Mouse (Mus musculus): ENCODE measurements around the gene Med25. TPM values are rescaled to one million over a fixed set of nuclear protein-coding genes. Genes with fewer than 3 reads are reported as not detected.

Gene Med25
- polyA plus RNA-seq, 1 experiment from 2014 or later = 72.5 TPM

GRCm38 (mm10) chr7:44850789-44851624 is 41.5 kb downstream of the Med25 start:
- ATAC-seq (replicated peaks; ENCODE audit: low FRiP score) = no peak
- H3K27me3 ChIP-seq (replicated peaks; ENCODE audit: control insufficient read depth, insufficient read depth, low read length) = no peaks in the 10 kb centered on the region
- H3K9me3 ChIP-seq (ENCODE audit: control insufficient read depth, low read length) = no peaks in the 10 kb centered on the region
- H3K4me1 ChIP-seq (replicated peaks; ENCODE audit: control insufficient read depth, insufficient read depth, low read length) = peaks cover 39% of the 10 kb centered on the region
- H3K9ac ChIP-seq (ENCODE audit: low read depth, low read length) = peak overlapping the region; percentile 96
- H3K36me3 ChIP-seq (ENCODE audit: control insufficient read depth, insufficient read depth, low read length) = peaks cover 17% of the 10 kb centered on the region; the same call in 1 of the 2 replicates
- peak overlapping the region; percentile 89 for H3K4me3 ChIP-seq (ENCODE audit: low read depth, low read length)
- H3K4me2 ChIP-seq = peak overlapping the region; percentile 87
- H3K27ac ChIP-seq (ENCODE audit: low read depth, low read length) = peak overlapping the region; percentile 95
- WGBS = 66% methylated on average over 8 of the region's 8 CpGs
- DNase-seq (ENCODE audit: low spot score) = no peak

GRCm38 (mm10) chr7:44850146-44850545 is 42.4 kb downstream of the Med25 start:
- WGBS = 0% methylated on average over 33 of the region's 33 CpGs
- H3K4me3 ChIP-seq (ENCODE audit: low read depth, low read length) = peak overlapping the region; percentile 89

GRCm38 (mm10) chr7:44849416-44850111 is 42.9 kb downstream of the Med25 start:
- H3K4me2 ChIP-seq = peak overlapping the region; percentile 87
- peaks cover 27% of the 10 kb centered on the region for H3K4me1 ChIP-seq (replicated peaks; ENCODE audit: control insufficient read depth, insufficient read depth, low read length)
- H3K36me3 ChIP-seq (ENCODE audit: control insufficient read depth, insufficient read depth, low read length) = peaks cover 23% of the 10 kb centered on the region; the same call in 1 of the 2 replicates
- peak overlapping the region; percentile 95 for H3K27ac ChIP-seq (ENCODE audit: low read depth, low read length)
- under 1% methylated on average over 41 of the region's 41 CpGs for WGBS
- DNase-seq (ENCODE audit: low spot score) (peak; percentile 88), ATAC-seq (replicated peaks; ENCODE audit: low FRiP score) (peak; percentile 62)
- no peaks in the 10 kb centered on the region for H3K9me3 ChIP-seq (ENCODE audit: control insufficient read depth, low read length)
- peak overlapping the region; percentile 89 for H3K4me3 ChIP-seq (ENCODE audit: low read depth, low read length)
- no peaks in the 10 kb centered on the region for H3K27me3 ChIP-seq (replicated peaks; ENCODE audit: control insufficient read depth, insufficient read depth, low read length)
- H3K9ac ChIP-seq (ENCODE audit: low read depth, low read length) = peak overlapping the region; percentile 96

More at GRCm38 (mm10) chr7:44850146-44850545, 42.4 kb downstream of the Med25 start:
- no peaks in the 10 kb centered on the region for H3K27me3 ChIP-seq (replicated peaks; ENCODE audit: control insufficient read depth, insufficient read depth, low read length)
- ATAC-seq (replicated peaks; ENCODE audit: low FRiP score) (peak; percentile 50), DNase-seq (ENCODE audit: low spot score) (peak; percentile 85)
- peak overlapping the region; percentile 87 for H3K4me2 ChIP-seq
- H3K9ac ChIP-seq (ENCODE audit: low read depth, low read length) = peak overlapping the region; percentile 96
- peak overlapping the region; percentile 95 for H3K27ac ChIP-seq (ENCODE audit: low read depth, low read length)
- H3K9me3 ChIP-seq (ENCODE audit: control insufficient read depth, low read length) = no peaks in the 10 kb centered on the region
- H3K36me3 ChIP-seq (ENCODE audit: control insufficient read depth, insufficient read depth, low read length) = peaks cover 20% of the 10 kb centered on the region; the same call in 1 of the 2 replicates
- peaks cover 30% of the 10 kb centered on the region for H3K4me1 ChIP-seq (replicated peaks; ENCODE audit: control insufficient read depth, insufficient read depth, low read length)

- H3K4me2 ChIP-seq = peak within 1 kb of the TSS; percentile 87
- no peaks in the 10 kb centered on the region for H3K9me3 ChIP-seq (ENCODE audit: control insufficient read depth, low read length)
- peak within 1 kb of the TSS; percentile 95 for H3K27ac ChIP-seq (ENCODE audit: low read depth, low read length)
- peaks cover 23% of the 10 kb centered on the region for H3K4me1 ChIP-seq (replicated peaks; ENCODE audit: control insufficient read depth, insufficient read depth, low read length)
- peak; percentile 98 for DNase-seq (ENCODE audit: low spot score)
- peak within 1 kb of the TSS; percentile 96 for H3K9ac ChIP-seq (ENCODE audit: low read depth, low read length)
- peak within 1 kb of the TSS; percentile 89 for H3K4me3 ChIP-seq (ENCODE audit: low read depth, low read length)
- H3K36me3 ChIP-seq (ENCODE audit: control insufficient read depth, insufficient read depth, low read length) = peaks cover 26% of the 10 kb centered on the region; the same call in 1 of the 2 replicates
- ATAC-seq (replicated peaks; ENCODE audit: low FRiP score) = peak; percentile 82
- under 1% methylated on average over 54 of the region's 54 CpGs for whole genome bisulfite sequencing
- H3K27me3 ChIP-seq (replicated peaks; ENCODE audit: control insufficient read depth, insufficient read depth, low read length) = no peaks in the 10 kb centered on the region
These were observed 43.7 kb downstream of the Med25 start, which contains the start of the genes Akt1s1 and Tbc1d17 for GRCm38 (mm10) chr7:44848561-44849415. TSS of gene Akt1s1 (plus strand) at chr7:44848991. TSS of gene Tbc1d17 (minus strand) at chr7:44849079.

GRCm38 (mm10) chr7:44847772-44848171 is 44.7 kb downstream of the Med25 start:
- no peak for DNase-seq (ENCODE audit: low spot score)

GRCm38 (mm10) chr7:44846804-44847203 is 45.7 kb downstream of the Med25 start:
- H3K9me3 ChIP-seq (ENCODE audit: control insufficient read depth, low read length) = no peaks in the 10 kb centered on the region
- WGBS = 89% methylated on average over 7 of the region's 7 CpGs
- no peak for DNase-seq (ENCODE audit: low spot score)
- no peak overlapping the region for H3K9ac ChIP-seq (ENCODE audit: low read depth, low read length)
- ATAC-seq (replicated peaks; ENCODE audit: low FRiP score) = no peak
- no peak overlapping the region; the same call in 1 of the 2 replicates for H3K4me3 ChIP-seq (ENCODE audit: low read depth, low read length)
- no peak overlapping the region for H3K4me2 ChIP-seq
- H3K27ac ChIP-seq (ENCODE audit: low read depth, low read length) = no peak overlapping the region
- H3K27me3 ChIP-seq (replicated peaks; ENCODE audit: control insufficient read depth, insufficient read depth, low read length) = no peaks in the 10 kb centered on the region
- peaks cover 17% of the 10 kb centered on the region for H3K4me1 ChIP-seq (replicated peaks; ENCODE audit: control insufficient read depth, insufficient read depth, low read length)
- H3K36me3 ChIP-seq (ENCODE audit: control insufficient read depth, insufficient read depth, low read length) = peaks cover 33% of the 10 kb centered on the region

More at GRCm38 (mm10) chr7:44847772-44848171, 44.7 kb downstream of the Med25 start:
- ATAC-seq (replicated peaks; ENCODE audit: low FRiP score) = no peak
- H3K4me3 ChIP-seq (ENCODE audit: low read depth, low read length) = peak overlapping the region; percentile 89
- H3K27me3 ChIP-seq (replicated peaks; ENCODE audit: control insufficient read depth, insufficient read depth, low read length) = no peaks in the 10 kb centered on the region
- 77% methylated on average over 5 of the region's 5 CpGs for WGBS
- no peaks in the 10 kb centered on the region for H3K9me3 ChIP-seq (ENCODE audit: control insufficient read depth, low read length)
- no peak overlapping the region; the same call in 1 of the 2 replicates for H3K27ac ChIP-seq (ENCODE audit: low read depth, low read length)
- H3K4me2 ChIP-seq = peak overlapping the region; percentile 87
- H3K36me3 ChIP-seq (ENCODE audit: control insufficient read depth, insufficient read depth, low read length) = peaks cover 32% of the 10 kb centered on the region
- peak overlapping the region; percentile 46; the same call in 1 of the 2 replicates for H3K9ac ChIP-seq (ENCODE audit: low read depth, low read length)
- peaks cover 24% of the 10 kb centered on the region for H3K4me1 ChIP-seq (replicated peaks; ENCODE audit: control insufficient read depth, insufficient read depth, low read length)

- no peak overlapping the region for H3K4me2 ChIP-seq
- H3K9ac ChIP-seq (ENCODE audit: low read depth, low read length) = no peak overlapping the region
- H3K4me1 ChIP-seq (replicated peaks; ENCODE audit: control insufficient read depth, insufficient read depth, low read length) = peaks cover 14% of the 10 kb centered on the region
- DNase-seq (ENCODE audit: low spot score) (no peak), ATAC-seq (replicated peaks; ENCODE audit: low FRiP score) (no peak)
- peaks cover 37% of the 10 kb centered on the region for H3K36me3 ChIP-seq (ENCODE audit: control insufficient read depth, insufficient read depth, low read length)
- no peaks in the 10 kb centered on the region; the same call in 1 of the 2 replicates for H3K27me3 ChIP-seq (replicated peaks; ENCODE audit: control insufficient read depth, insufficient read depth, low read length)
- H3K4me3 ChIP-seq (ENCODE audit: low read depth, low read length) = no peak overlapping the region
- H3K9me3 ChIP-seq (ENCODE audit: control insufficient read depth, low read length) = no peaks in the 10 kb centered on the region
- 90% methylated on average over 10 of the region's 10 CpGs for WGBS
- H3K27ac ChIP-seq (ENCODE audit: low read depth, low read length) = no peak overlapping the region
These were observed 47.5 kb downstream of the Med25 start for GRCm38 (mm10) chr7:44845006-44845405.
